Comparison of ENCODE assay signal across 28 mouse cellular contexts in genomic region chr8:47899891-47900290, GRCm38 (mm10).
"Had no signal": no experiment of that assay in that cellular context is flagged by ENCODE, and none has a peak within 500 bp of the region (broad histone marks: within the 10 kb centered on the region; RNA-seq: fewer than 3 reads in every experiment).

No protein-coding gene starts in this region.

- H3K9me3 ChIP-seq: embryonic facial prominence, embryonic 10.5 days; embryonic facial prominence, embryonic 12.5 days; embryonic facial prominence, embryonic 13.5 days; embryonic facial prominence, embryonic 15.5 days; forebrain, embryonic 10.5 days; forebrain, embryonic 12.5 days; forebrain, embryonic 13.5 days; forebrain, embryonic 15.5 days had no signal

- H3K36me3 ChIP-seq: forebrain, embryonic 12.5 days; forebrain, embryonic 15.5 days had no signal

- H3K4me2 ChIP-seq: embryonic facial prominence, embryonic 12.5 days; embryonic facial prominence, embryonic 13.5 days; embryonic facial prominence, embryonic 15.5 days; forebrain, embryonic 12.5 days; forebrain, embryonic 13.5 days; forebrain, embryonic 15.5 days had no signal

- DNase-seq: cerebellum, adult 2 months; cerebellum, adult 8-10 months; cerebellum, adult 9-10 months; cerebellum, adult 9-11 months; cerebellum, postnatal 10 days; cerebellum, postnatal 14 days; cerebellum, postnatal 25 days; cerebellum, postnatal 36 days; embryo, embryonic 11 days; forebrain, postnatal 0 days; gastrocnemius, adult 2 months; gastrocnemius, postnatal 10 days; gastrocnemius, postnatal 14 days; gastrocnemius, postnatal 25 days; gastrocnemius, postnatal 36 days; heart, adult 18-20 months; heart, adult 2 months had no signal

- H3K4me3 ChIP-seq: embryonic facial prominence, embryonic 10.5 days; embryonic facial prominence, embryonic 12.5 days; embryonic facial prominence, embryonic 13.5 days; embryonic facial prominence, embryonic 15.5 days; erythroblast, embryonic 14.5 days; forebrain, embryonic 10.5 days; forebrain, embryonic 12.5 days; forebrain, embryonic 13.5 days; forebrain, embryonic 15.5 days; gastrocnemius, adult 2 months; heart, adult 2 months had no signal

- H3K27me3 ChIP-seq: embryonic facial prominence, embryonic 12.5 days; embryonic facial prominence, embryonic 13.5 days; embryonic facial prominence, embryonic 15.5 days; forebrain, embryonic 12.5 days; forebrain, embryonic 13.5 days; forebrain, embryonic 15.5 days had no signal

- H3K9ac ChIP-seq: embryonic facial prominence, embryonic 12.5 days; embryonic facial prominence, embryonic 13.5 days; embryonic facial prominence, embryonic 15.5 days; forebrain, embryonic 12.5 days; forebrain, embryonic 13.5 days; forebrain, embryonic 15.5 days; forebrain, postnatal 0 days had no signal

- ATAC-seq: forebrain, embryonic 13.5 days; forebrain, embryonic 14.5 days; forebrain, embryonic 15.5 days; forebrain, embryonic 16.5 days; forebrain, postnatal 0 days had no signal

- H3K27ac ChIP-seq: embryonic facial prominence, embryonic 10.5 days; embryonic facial prominence, embryonic 12.5 days; embryonic facial prominence, embryonic 13.5 days; embryonic facial prominence, embryonic 15.5 days; forebrain, embryonic 10.5 days; forebrain, embryonic 12.5 days; forebrain, embryonic 13.5 days; forebrain, embryonic 15.5 days; gastrocnemius, adult 2 months; heart, adult 2 months had no signal

- H3K4me1 ChIP-seq: embryonic facial prominence, embryonic 10.5 days; embryonic facial prominence, embryonic 12.5 days; embryonic facial prominence, embryonic 15.5 days; forebrain, embryonic 10.5 days; forebrain, embryonic 12.5 days; forebrain, embryonic 13.5 days; forebrain, embryonic 15.5 days had no signal
